Mouse (Mus musculus): Measurements from ENCODE around the gene Prlr.

DNA sequence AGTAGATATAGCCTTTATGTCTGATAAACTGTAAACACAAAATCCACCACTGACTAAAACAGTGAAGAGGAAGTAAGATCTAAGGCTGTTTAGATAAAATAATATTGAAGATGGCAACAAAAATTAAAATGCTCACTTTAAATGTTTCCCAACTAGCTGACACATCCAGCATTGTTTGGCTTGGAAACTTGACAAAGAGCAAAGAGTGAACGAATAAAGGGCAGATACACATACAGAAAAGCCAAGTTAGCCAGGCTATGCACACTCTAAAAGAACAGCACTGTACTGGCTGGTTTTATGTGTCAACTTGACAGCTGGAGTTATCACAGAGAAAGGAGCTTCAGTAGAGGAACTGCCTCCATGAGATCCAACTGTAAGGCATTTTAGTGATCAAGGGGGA is 121.0 kb downstream of the Prlr start:
- no peak for TF ChIP-seq CTCF (conservative IDR thresholded peaks at IDR 0.05; ENCODE audit: low read length)
- TF ChIP-seq POU5F1 (IDR thresholded peaks at IDR 0.05; ENCODE audit: borderline replicate concordance, low read length) = no peak
- no peak for TF ChIP-seq NANOG (IDR thresholded peaks at IDR 0.05; ENCODE audit: borderline replicate concordance, low read length)
